Mouse (Mus musculus): ENCODE data around the gene Agrn. TPM values are rescaled to one million over a fixed set of nuclear protein-coding genes. Genes with fewer than 3 reads are reported as not detected.

The Agrn gene
- polyA plus RNA-seq (2017; shearing (Covaris generic)), result 1 to 10 TPM; 2.2 to 4.3 (median 4.2) TPM

- peak; percentile 14 for ATAC-seq
These were observed at the start of gene Agrn for GRCm38 (mm10) chr4:156197131-156197828. Gene Agrn, minus strand, starts transcription at chr4:156197488.

GRCm38 (mm10) chr4:156236651-156237447 lies 39.6 kb upstream of the Agrn start:
- no peak for ATAC-seq

- ATAC-seq, result peak; percentile 92
These were observed 38.7 kb upstream of the Agrn start, which contains the start of gene Noc2l for GRCm38 (mm10) chr4:156235808-156236533. Gene Noc2l, plus strand, starts transcription at chr4:156236010.

- peak; percentile 44 for ATAC-seq
These were observed 38.1 kb upstream of the Agrn start for GRCm38 (mm10) chr4:156235360-156235770.

GRCm38 (mm10) chr4:156234701-156235213 lies 37.5 kb upstream of the Agrn start, which contains the start of gene Plekhn1:
Gene Plekhn1, minus strand, starts transcription at chr4:156234857.
- ATAC-seq, result peak; percentile 24

GRCm38 (mm10) chr4:156234021-156234501 lies 36.8 kb upstream of the Agrn start:
- no peak for ATAC-seq

- ATAC-seq, result no peak
These were observed 31.2 kb upstream of the Agrn start for GRCm38 (mm10) chr4:156228393-156229024.

GRCm38 (mm10) chr4:156227752-156228392 lies 30.6 kb upstream of the Agrn start:
- ATAC-seq, result no peak

- no peak for ATAC-seq
These were observed 27.0 kb upstream of the Agrn start for GRCm38 (mm10) chr4:156224276-156224675.

GRCm38 (mm10) chr4:156219936-156220335 lies 22.6 kb upstream of the Agrn start:
- ATAC-seq, result no peak

- no peak for ATAC-seq
These were observed 20.6 kb upstream of the Agrn start for GRCm38 (mm10) chr4:156217838-156218237.

GRCm38 (mm10) chr4:156217022-156217669 lies 19.9 kb upstream of the Agrn start:
- ATAC-seq, result no peak

GRCm38 (mm10) chr4:156216196-156216595 lies 18.9 kb upstream of the Agrn start:
- ATAC-seq, result no peak

GRCm38 (mm10) chr4:156215649-156216048 lies 18.4 kb upstream of the Agrn start, which contains the start of gene Perm1:
Gene Perm1, plus strand, starts transcription at chr4:156215868.
- ATAC-seq, result no peak

- ATAC-seq, result no peak
These were observed 15.8 kb upstream of the Agrn start for GRCm38 (mm10) chr4:156213134-156213533.

GRCm38 (mm10) chr4:156209963-156210635 lies 12.8 kb upstream of the Agrn start:
- no peak for ATAC-seq

GRCm38 (mm10) chr4:156208872-156209271 lies 11.6 kb upstream of the Agrn start:
- no peak for ATAC-seq

- ATAC-seq, result peak; percentile 14
These were observed 6.3 kb upstream of the Agrn start for GRCm38 (mm10) chr4:156203413-156204131.

- peak; percentile 84 for ATAC-seq
These were observed 5.7 kb upstream of the Agrn start, which contains the start of gene AW011738 for GRCm38 (mm10) chr4:156203001-156203412. Gene AW011738, plus strand, starts transcription at chr4:156203304.

Measured in inflammation-experienced regulatory T-cells, adult 6 months (primary cell).